Mouse (Mus musculus): ENCODE measurements around the gene Gm42791.

DNA sequence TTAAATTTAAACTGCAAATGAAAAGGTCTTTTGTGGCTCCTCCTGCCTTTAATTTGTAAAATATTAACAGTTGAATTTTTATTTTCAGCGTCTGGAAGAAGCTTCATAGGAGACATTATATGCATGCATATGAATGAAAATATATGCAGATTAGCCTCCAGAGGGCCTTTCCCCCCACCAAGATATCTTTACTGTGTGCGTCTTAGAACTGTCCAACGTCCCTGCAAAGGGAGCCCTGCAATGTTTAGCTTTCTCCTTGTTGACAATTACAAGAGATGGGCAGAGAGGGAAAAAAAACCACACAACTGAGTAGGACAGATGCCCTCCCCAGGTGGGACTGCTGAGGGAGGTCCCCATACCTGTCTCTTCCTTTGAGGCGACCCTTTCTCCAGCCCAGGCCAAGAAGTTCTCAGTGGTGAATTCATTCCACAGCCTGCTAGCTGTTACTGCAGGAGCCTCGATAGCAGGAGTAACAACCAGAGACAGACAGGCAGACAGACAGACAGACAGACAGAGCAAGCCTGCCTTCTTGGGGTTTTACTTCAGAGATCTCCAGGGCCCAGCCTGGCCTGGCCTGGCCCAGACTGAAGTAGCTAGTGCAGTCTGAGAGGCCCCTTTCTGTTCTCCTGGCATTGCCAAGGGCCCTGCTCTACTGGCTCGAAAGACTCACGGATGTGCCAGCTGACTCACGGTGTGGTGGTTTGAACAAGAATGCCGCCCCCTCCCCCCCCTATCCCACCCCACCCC lies 1.2 kb upstream of the Gm42791 start:
- TF ChIP-seq CTCF (IDR thresholded peaks at IDR 0.05; ENCODE audit: extremely low read depth, insufficient read length, insufficient replicate concordance, low read depth, low read length) = no peak
- no peak for TF ChIP-seq POLR2A (IDR thresholded peaks at IDR 0.05; ENCODE audit: low read depth, low read length)
